Comparison of ENCODE assay signal across 20 mouse cellular contexts in the genomic region with DNA sequence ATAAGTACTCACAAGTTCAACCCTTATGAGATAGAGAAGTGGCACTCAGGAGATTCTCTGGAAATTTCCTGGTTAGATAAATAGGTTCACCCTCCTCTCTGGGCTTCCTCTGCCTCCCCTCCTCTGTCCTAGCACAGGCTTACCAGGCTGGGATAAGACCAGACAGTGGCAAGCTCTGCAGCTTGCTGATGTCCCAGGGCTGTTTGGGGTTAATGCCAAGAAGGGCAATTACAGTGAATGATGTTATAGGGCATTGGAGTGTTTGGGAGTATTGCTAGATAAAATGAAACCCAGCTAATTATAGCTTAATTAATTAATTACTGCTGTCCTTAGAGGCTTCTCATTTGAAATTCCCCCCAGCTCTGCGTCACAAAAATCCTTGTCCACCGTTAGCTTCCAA.
"Had no signal": no experiment of that assay in that cellular context is flagged by ENCODE, and none has a peak within 500 bp of the region (broad histone marks: within the 10 kb centered on the region; RNA-seq: fewer than 3 reads in every experiment).

No protein-coding gene starts in this region.

- H3K9me3 ChIP-seq: kidney, embryonic 15.5 days; limb, embryonic 12.5 days; limb, embryonic 15.5 days; midbrain, embryonic 12.5 days; neural tube, embryonic 12.5 days; stomach, embryonic 15.5 days had no signal

- DNase-seq: kidney, adult 8-10 months; kidney, postnatal 14 days; kidney, postnatal 4 days; left cerebral cortex, postnatal 4 days; liver, postnatal 0 days; lung, embryonic 14.5 days; right cerebral cortex, adult 18-20 months; right cerebral cortex, postnatal 14 days; right cerebral cortex, postnatal 4 days; thymus, postnatal 25 days had no signal

- H3K27me3 ChIP-seq: kidney, embryonic 15.5 days; limb, embryonic 12.5 days; limb, embryonic 15.5 days; midbrain, embryonic 12.5 days; neural tube, embryonic 12.5 days; stomach, embryonic 15.5 days had no signal

- H3K4me1 ChIP-seq: midbrain, embryonic 12.5 days had no signal

- H3K36me3 ChIP-seq: kidney, embryonic 15.5 days; limb, embryonic 12.5 days; limb, embryonic 15.5 days; midbrain, embryonic 12.5 days; neural tube, embryonic 12.5 days; stomach, embryonic 15.5 days had no signal

- H3K9ac ChIP-seq: kidney, embryonic 15.5 days; limb, embryonic 12.5 days; limb, embryonic 15.5 days; liver, embryonic 14.5 days; liver, postnatal 0 days; lung, embryonic 14.5 days; midbrain, embryonic 12.5 days; neural tube, embryonic 12.5 days; stomach, embryonic 15.5 days had no signal

- H3K4me3 ChIP-seq: kidney, embryonic 15.5 days; limb, embryonic 12.5 days; limb, embryonic 15.5 days; midbrain, embryonic 12.5 days; neural tube, embryonic 12.5 days; stomach, embryonic 15.5 days had no signal

- H3K4me2 ChIP-seq: kidney, embryonic 15.5 days; limb, embryonic 12.5 days; limb, embryonic 15.5 days; liver, embryonic 11.5 days; lung, embryonic 14.5 days; midbrain, embryonic 12.5 days; neural tube, embryonic 12.5 days; stomach, embryonic 15.5 days had no signal

- H3K27ac ChIP-seq: kidney, embryonic 15.5 days; limb, embryonic 12.5 days; limb, embryonic 15.5 days; liver, embryonic 14.5 days; macrophage; midbrain, embryonic 12.5 days; neural tube, embryonic 12.5 days; stomach, embryonic 15.5 days had no signal

- ATAC-seq: liver, postnatal 0 days; lung, postnatal 0 days had no signal
